Mouse (Mus musculus) hindbrain, embryonic 14.5 days (tissue): ENCODE measurements around the gene Iqschfp. TPM values are rescaled to one million over a fixed set of nuclear protein-coding genes. Genes with fewer than 3 reads are reported as not detected.

Source experiments
- ATAC-seq: fragments of 200-750 bp; cut with Nextera tagmentation; 2 replicates; pipeline ENCODE4 v1.8.0; 2017; ENCODE audit warnings: moderate number of reproducible peaks, mild to moderate bottlenecking, moderate TSS enrichment, moderate library complexity; ENCODE audit not compliant: low FRiP score
- DNase-seq: peaks from one replicate; pipeline ENCODE4 v3.0.0-alpha.2; 2015; ENCODE audit warnings: low spot score
- H3K27ac ChIP-seq: fragments of 300-500 bp; sonication (generic); 2 replicates; pipeline ENCODE4 v1.5.1; 2014; ENCODE audit warnings: mild to moderate bottlenecking, moderate library complexity
- H3K27me3 ChIP-seq: fragments of 300-500 bp; sonication (generic); 2 replicates; pipeline ENCODE4 v1.6.1; 2014; ENCODE audit warnings: mild to moderate bottlenecking, low read length, mixed read lengths; ENCODE audit not compliant: control insufficient read depth, insufficient read depth
- H3K36me3 ChIP-seq: fragments of 300-500 bp; sonication (generic); replicated peaks from 2 replicates; pipeline ENCODE4 v1.6.1; 2014; ENCODE audit not compliant: control insufficient read depth, insufficient read depth
- H3K4me1 ChIP-seq: fragments of 300-500 bp; sonication (generic); replicated peaks from 2 replicates; pipeline ENCODE4 v1.6.1; 2014; ENCODE audit warnings: antibody characterized with exemption, low read length, mixed read lengths; ENCODE audit not compliant: control insufficient read depth, insufficient read depth
- H3K4me2 ChIP-seq: fragments of 300-500 bp; sonication (generic); replicated peaks from 2 replicates; pipeline ENCODE4 v1.6.1; 2014; ENCODE audit warnings: mild to moderate bottlenecking, moderate library complexity
- H3K4me3 ChIP-seq: fragments of 300-500 bp; sonication (generic); replicated peaks from 2 replicates; pipeline ENCODE4 v1.5.1; 2014; ENCODE audit warnings: mild to moderate bottlenecking, low read length
- H3K9ac ChIP-seq: fragments of 300-500 bp; sonication (generic); 2 replicates; pipeline ENCODE4 v1.6.1; 2014
- H3K9me3 ChIP-seq: fragments of 300-500 bp; sonication (generic); 2 replicates; pipeline ENCODE4 v1.6.1; 2016; ENCODE audit warnings: low read length; ENCODE audit not compliant: control insufficient read depth
- WGBS: fragments of 180-500 bp; shearing (Covaris S2); extraction: QIAGEN DNeasy Blood & Tissue Kit; methylation state at CpG from one replicate; pipeline ENCODE4 v1.1.7; 2014; 5-methylcytosine and 5-hydroxymethylcytosine counted together
- polyA plus RNA-seq: library from polyadenylated mRNA; unstranded; fragments of >200 nt; fragmentation: Nextera tagmentation; extraction: Ambion mirVana; gene quantifications from 2 replicates; pipeline ENCODE4 v1.2.1, GENCODE M21; 2014

The Iqschfp gene
- polyA plus RNA-seq, 1 experiment from 2014 or later, result 7.5 TPM

- Histone ChIP-seq H3K27ac (no peak overlapping the region), H3K27me3 (no peaks in the 10 kb centered on the region), H3K4me2 (no peak overlapping the region), H3K36me3 (no peaks in the 10 kb centered on the region), H3K4me3 (no peak overlapping the region), H3K9me3 (no peaks in the 10 kb centered on the region), H3K9ac (no peak overlapping the region), H3K4me1 (no peaks in the 10 kb centered on the region)
- ATAC-seq, result no peak
- 96% methylated on average over 1 of the region's 1 CpGs for WGBS
- no peak for DNase-seq
These were observed 577.6 kb downstream of the Iqschfp start for GRCm38 (mm10) chr3:68469643-68470042.

GRCm38 (mm10) chr3:68470061-68470460 lies 578.0 kb downstream of the Iqschfp start:
- WGBS, result 59% methylated on average over 3 of the region's 3 CpGs
- no peaks in the 10 kb centered on the region for H3K27me3 ChIP-seq
- DNase-seq (no peak), ATAC-seq (no peak)
- no peaks in the 10 kb centered on the region for H3K9me3 ChIP-seq
- H3K4me1 ChIP-seq, result no peaks in the 10 kb centered on the region
- H3K4me2 ChIP-seq, result no peak overlapping the region
- no peak overlapping the region for H3K4me3 ChIP-seq
- no peak overlapping the region for H3K27ac ChIP-seq
- H3K36me3 ChIP-seq, result no peaks in the 10 kb centered on the region
- no peak overlapping the region for H3K9ac ChIP-seq

DNA sequence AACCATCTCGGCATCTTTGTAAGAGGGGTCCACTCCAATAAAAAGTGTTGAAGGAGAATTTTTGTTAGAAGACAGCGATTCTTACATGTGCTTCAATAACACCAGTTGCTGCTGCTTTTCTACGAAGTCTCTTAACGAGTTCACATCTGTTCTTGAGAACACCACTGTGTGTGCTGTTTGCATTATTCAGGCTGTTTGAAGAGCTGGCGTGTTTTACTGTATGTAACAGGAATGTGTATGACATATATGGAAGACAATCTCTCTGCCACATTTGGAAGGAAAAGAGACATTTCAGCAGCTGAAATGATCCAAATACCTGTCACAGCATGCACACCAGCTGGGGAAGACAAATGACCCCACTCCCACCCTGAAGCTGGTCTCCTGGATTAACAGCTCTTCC lies 578.6 kb downstream of the Iqschfp start:
- ATAC-seq, result no peak
- Histone ChIP-seq H3K4me2 (no peak overlapping the region), H3K36me3 (no peaks in the 10 kb centered on the region), H3K9me3 (no peaks in the 10 kb centered on the region), H3K4me3 (no peak overlapping the region), H3K4me1 (no peaks in the 10 kb centered on the region), H3K27me3 (no peaks in the 10 kb centered on the region), H3K27ac (no peak overlapping the region), H3K9ac (no peak overlapping the region)
- DNase-seq, result no peak
- 73% methylated on average over 5 of the region's 5 CpGs for WGBS

GRCm38 (mm10) chr3:68476336-68476735 lies 584.3 kb downstream of the Iqschfp start:
- no peak for ATAC-seq
- Histone ChIP-seq H3K4me1 (no peaks in the 10 kb centered on the region), H3K9me3 (no peaks in the 10 kb centered on the region), H3K4me2 (no peak overlapping the region), H3K4me3 (no peak overlapping the region), H3K27ac (no peak overlapping the region), H3K27me3 (no peaks in the 10 kb centered on the region), H3K36me3 (no peaks in the 10 kb centered on the region), H3K9ac (no peak overlapping the region)
- no peak for DNase-seq
- WGBS, result 91% methylated on average over 7 of the region's 7 CpGs

- H3K9ac ChIP-seq, result no peak overlapping the region
- H3K4me3 ChIP-seq, result no peak overlapping the region
- DNase-seq (no peak), ATAC-seq (no peak)
- no peak overlapping the region for H3K27ac ChIP-seq
- no peaks in the 10 kb centered on the region for H3K9me3 ChIP-seq
- no peak overlapping the region for H3K4me2 ChIP-seq
- no peaks in the 10 kb centered on the region for H3K36me3 ChIP-seq
- WGBS, result 42% methylated on average over 2 of the region's 2 CpGs
- no peaks in the 10 kb centered on the region for H3K27me3 ChIP-seq
- H3K4me1 ChIP-seq, result no peaks in the 10 kb centered on the region
These were observed 585.4 kb downstream of the Iqschfp start for GRCm38 (mm10) chr3:68477478-68477877.

- Histone ChIP-seq H3K27me3 (no peaks in the 10 kb centered on the region), H3K4me2 (no peak overlapping the region), H3K9me3 (no peaks in the 10 kb centered on the region), H3K9ac (no peak overlapping the region), H3K4me1 (no peaks in the 10 kb centered on the region), H3K36me3 (no peaks in the 10 kb centered on the region), H3K27ac (no peak overlapping the region), H3K4me3 (no peak overlapping the region)
- DNase-seq (no peak), ATAC-seq (no peak)
- 79% methylated on average over 6 of the region's 6 CpGs for WGBS
These were observed 587.2 kb downstream of the Iqschfp start for GRCm38 (mm10) chr3:68479266-68479665.

GRCm38 (mm10) chr3:68483517-68483916 lies 591.5 kb downstream of the Iqschfp start:
- Histone ChIP-seq H3K9me3 (no peaks in the 10 kb centered on the region), H3K4me1 (no peaks in the 10 kb centered on the region), H3K27ac (no peak overlapping the region), H3K4me3 (no peak overlapping the region), H3K27me3 (no peaks in the 10 kb centered on the region), H3K9ac (no peak overlapping the region), H3K4me2 (no peak overlapping the region), H3K36me3 (no peaks in the 10 kb centered on the region)
- DNase-seq (no peak), ATAC-seq (no peak)
- WGBS, result 91% methylated on average over 3 of the region's 3 CpGs

DNA sequence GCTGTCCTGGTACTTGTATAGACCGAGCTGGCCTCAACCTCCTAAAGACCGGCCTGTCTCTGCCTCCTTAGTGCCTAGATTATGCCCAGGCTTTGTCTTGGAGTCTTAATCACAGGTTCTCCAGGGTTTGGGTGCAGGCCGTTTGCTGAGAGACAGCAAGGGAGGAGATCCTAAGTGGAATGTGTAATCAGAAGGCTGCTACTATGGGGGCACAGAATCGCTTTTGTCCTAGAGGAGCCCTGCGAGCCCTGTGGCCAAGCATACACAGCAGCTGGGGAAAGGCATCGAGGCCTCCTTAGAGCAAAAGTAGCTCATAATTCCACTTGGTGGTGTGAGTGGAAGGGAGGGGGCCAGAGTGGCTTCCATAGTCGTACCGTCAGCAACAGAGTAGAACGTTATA lies 592.0 kb downstream of the Iqschfp start:
- no peaks in the 10 kb centered on the region for H3K9me3 ChIP-seq
- no peaks in the 10 kb centered on the region for H3K4me1 ChIP-seq
- no peaks in the 10 kb centered on the region for H3K27me3 ChIP-seq
- DNase-seq (no peak), ATAC-seq (no peak)
- no peak overlapping the region for H3K27ac ChIP-seq
- H3K9ac ChIP-seq, result no peak overlapping the region
- 84% methylated on average over 9 of the region's 9 CpGs for WGBS
- H3K36me3 ChIP-seq, result no peaks in the 10 kb centered on the region
- no peak overlapping the region for H3K4me3 ChIP-seq
- H3K4me2 ChIP-seq, result no peak overlapping the region

DNA sequence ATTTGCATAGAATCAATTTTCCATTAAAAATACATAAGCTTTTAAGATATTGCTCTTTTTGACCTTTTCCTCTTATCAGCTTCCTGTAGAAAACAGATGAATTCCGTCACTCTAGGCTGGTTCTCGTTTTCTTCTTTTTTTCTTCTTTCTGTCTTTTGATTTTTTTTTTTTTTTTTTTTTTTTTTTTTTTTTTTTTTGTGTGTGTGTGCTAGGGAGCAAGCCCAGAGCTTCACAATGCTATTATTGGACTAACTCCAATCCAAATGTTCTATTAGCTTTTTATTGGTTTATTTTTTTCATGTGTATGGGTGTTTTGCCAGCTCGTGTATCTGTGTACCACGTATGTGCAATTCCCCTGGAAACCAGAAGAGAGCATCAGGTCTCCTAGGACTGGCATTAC lies 592.5 kb downstream of the Iqschfp start:
- H3K4me1 ChIP-seq, result no peaks in the 10 kb centered on the region
- H3K27me3 ChIP-seq, result no peaks in the 10 kb centered on the region
- WGBS, result 83% methylated on average over 4 of the region's 4 CpGs
- no peak for DNase-seq
- H3K27ac ChIP-seq, result no peak overlapping the region
- H3K36me3 ChIP-seq, result no peaks in the 10 kb centered on the region
- H3K4me3 ChIP-seq, result no peak overlapping the region
- H3K4me2 ChIP-seq, result no peak overlapping the region
- H3K9ac ChIP-seq, result no peak overlapping the region
- H3K9me3 ChIP-seq, result no peaks in the 10 kb centered on the region
- ATAC-seq, result no peak

GRCm38 (mm10) chr3:68487621-68488020 lies 595.6 kb downstream of the Iqschfp start:
- Histone ChIP-seq H3K4me2 (no peak overlapping the region), H3K4me1 (no peaks in the 10 kb centered on the region), H3K9me3 (no peaks in the 10 kb centered on the region), H3K27me3 (0 out of 2 replicates have a peak, but pooled peaks cover 4% of the 10 kb centered on the region), H3K27ac (no peak overlapping the region), H3K36me3 (no peaks in the 10 kb centered on the region), H3K9ac (no peak overlapping the region), H3K4me3 (no peak overlapping the region)
- 48% methylated on average over 1 of the region's 1 CpGs for WGBS
- ATAC-seq (no peak), DNase-seq (no peak)
